Mouse (Mus musculus) hindbrain, embryonic 15.5 days (tissue): ENCODE measurements at regions not wholly inside any gene's neighbourhood (a gene's known extent, or its start where the extent isn't known, plus 50 kb on each side); places are given as distances from the start of the nearest gene placed in this dataset.

Source experiments
- ATAC-seq: fragments of 200-750 bp; cut with Nextera tagmentation; 2 replicates; pipeline ENCODE4 v1.8.0; 2017; ENCODE audit warnings: low read depth, moderate number of reproducible peaks, moderate TSS enrichment; ENCODE audit not compliant: low FRiP score
- H3K27ac ChIP-seq: fragments of 300-500 bp; sonication (generic); replicated peaks from 2 replicates; pipeline ENCODE4 v1.5.1; 2015; ENCODE audit warnings: mild to moderate bottlenecking, inconsistent platforms
- H3K27me3 ChIP-seq: fragments of 300-500 bp; sonication (generic); 2 replicates; pipeline ENCODE4 v1.6.1; 2015; ENCODE audit warnings: control low read depth, inconsistent platforms
- H3K36me3 ChIP-seq: fragments of 300-500 bp; sonication (generic); 2 replicates; pipeline ENCODE4 v1.6.1; 2015; ENCODE audit warnings: control low read depth, inconsistent platforms
- H3K4me1 ChIP-seq: fragments of 300-500 bp; sonication (generic); replicated peaks from 2 replicates; pipeline ENCODE4 v1.6.1; 2015; ENCODE audit warnings: control low read depth, inconsistent platforms
- H3K4me2 ChIP-seq: fragments of 300-500 bp; sonication (generic); 2 replicates; pipeline ENCODE4 v1.6.1; 2015; ENCODE audit warnings: moderate library complexity, mild to moderate bottlenecking, inconsistent platforms
- H3K4me3 ChIP-seq: fragments of 300-500 bp; sonication (generic); 2 replicates; pipeline ENCODE4 v1.5.1; 2015; ENCODE audit warnings: mild to moderate bottlenecking, inconsistent platforms
- H3K9ac ChIP-seq: fragments of 300-500 bp; sonication (generic); 2 replicates; pipeline ENCODE4 v1.6.1; 2015; ENCODE audit warnings: inconsistent platforms
- H3K9me3 ChIP-seq: fragments of 300-500 bp; sonication (generic); 2 replicates; pipeline ENCODE4 v1.6.1; 2016; ENCODE audit warnings: control low read depth, inconsistent platforms
- WGBS: fragments of 180-500 bp; shearing (Covaris S2); methylation state at CpG from one replicate; pipeline ENCODE4 v1.1.7; 2015; 5-methylcytosine and 5-hydroxymethylcytosine counted together

- no peak for ATAC-seq
- WGBS, result 65% methylated on average over 3 of the region's 3 CpGs
- H3K27ac ChIP-seq, result no peak overlapping the region
- H3K36me3 ChIP-seq, result no peaks in the 10 kb centered on the region
- no peaks in the 10 kb centered on the region for H3K4me1 ChIP-seq
- no peak overlapping the region for H3K4me3 ChIP-seq
- H3K9ac ChIP-seq, result no peak overlapping the region
- no peak overlapping the region for H3K4me2 ChIP-seq
- no peaks in the 10 kb centered on the region for H3K27me3 ChIP-seq
- H3K9me3 ChIP-seq, result no peaks in the 10 kb centered on the region
Observed at GRCm38 (mm10) chr11:37770881-37771280, 535.1 kb upstream of the Tenm2 start.

GRCm38 (mm10) chr11:37768121-37768520, 532.4 kb upstream of the Tenm2 start:
- Histone ChIP-seq H3K9me3 (no peaks in the 10 kb centered on the region), H3K27ac (no peak overlapping the region), H3K27me3 (no peaks in the 10 kb centered on the region), H3K4me3 (no peak overlapping the region), H3K36me3 (no peaks in the 10 kb centered on the region), H3K4me1 (no peaks in the 10 kb centered on the region), H3K4me2 (no peak overlapping the region), H3K9ac (no peak overlapping the region)
- 70% methylated on average over 3 of the region's 3 CpGs for WGBS
- ATAC-seq, result no peak

GRCm38 (mm10) chr11:37735992-37736391, 500.2 kb upstream of the Tenm2 start:
- Histone ChIP-seq H3K4me2 (no peak overlapping the region), H3K36me3 (no peaks in the 10 kb centered on the region), H3K9ac (no peak overlapping the region), H3K4me3 (no peak overlapping the region), H3K4me1 (no peaks in the 10 kb centered on the region), H3K9me3 (no peaks in the 10 kb centered on the region), H3K27me3 (no peaks in the 10 kb centered on the region), H3K27ac (no peak overlapping the region)
- no peak for ATAC-seq

- no peak for ATAC-seq
- no peaks in the 10 kb centered on the region for H3K27me3 ChIP-seq
- WGBS, result 82% methylated on average over 2 of the region's 2 CpGs
- no peaks in the 10 kb centered on the region for H3K4me1 ChIP-seq
- H3K27ac ChIP-seq, result no peak overlapping the region
- H3K4me2 ChIP-seq, result no peak overlapping the region
- no peaks in the 10 kb centered on the region for H3K36me3 ChIP-seq
- no peaks in the 10 kb centered on the region for H3K9me3 ChIP-seq
- H3K9ac ChIP-seq, result no peak overlapping the region
- H3K4me3 ChIP-seq, result no peak overlapping the region
Observed at GRCm38 (mm10) chr11:37735501-37735900, 499.7 kb upstream of the Tenm2 start.

DNA sequence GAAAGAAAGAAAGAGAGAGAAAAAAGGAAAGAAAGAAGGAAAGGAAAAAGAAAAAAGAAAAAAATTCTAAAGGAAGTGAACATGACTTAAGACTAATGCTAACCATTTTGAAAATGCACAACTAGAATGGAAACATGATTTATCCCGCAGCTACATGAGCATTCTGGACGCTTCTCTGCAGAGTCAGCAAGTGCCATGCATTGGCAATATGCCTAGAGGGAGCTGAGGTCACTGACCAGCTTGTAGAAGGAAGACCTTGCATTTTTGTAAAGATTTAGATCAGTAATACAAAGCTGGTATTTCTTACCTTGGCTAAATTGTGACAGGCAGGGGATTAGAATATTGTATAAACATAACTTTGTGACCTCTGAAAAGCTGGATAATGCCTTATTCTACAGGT, 461.2 kb upstream of the Tenm2 start:
- H3K36me3 ChIP-seq, result no peaks in the 10 kb centered on the region
- no peak overlapping the region for H3K9ac ChIP-seq
- H3K9me3 ChIP-seq, result no peaks in the 10 kb centered on the region
- no peak for ATAC-seq
- no peaks in the 10 kb centered on the region for H3K4me1 ChIP-seq
- H3K27me3 ChIP-seq, result no peaks in the 10 kb centered on the region
- 78% methylated on average over 2 of the region's 2 CpGs for WGBS
- no peak overlapping the region for H3K4me3 ChIP-seq
- no peak overlapping the region for H3K4me2 ChIP-seq
- no peak overlapping the region for H3K27ac ChIP-seq

DNA sequence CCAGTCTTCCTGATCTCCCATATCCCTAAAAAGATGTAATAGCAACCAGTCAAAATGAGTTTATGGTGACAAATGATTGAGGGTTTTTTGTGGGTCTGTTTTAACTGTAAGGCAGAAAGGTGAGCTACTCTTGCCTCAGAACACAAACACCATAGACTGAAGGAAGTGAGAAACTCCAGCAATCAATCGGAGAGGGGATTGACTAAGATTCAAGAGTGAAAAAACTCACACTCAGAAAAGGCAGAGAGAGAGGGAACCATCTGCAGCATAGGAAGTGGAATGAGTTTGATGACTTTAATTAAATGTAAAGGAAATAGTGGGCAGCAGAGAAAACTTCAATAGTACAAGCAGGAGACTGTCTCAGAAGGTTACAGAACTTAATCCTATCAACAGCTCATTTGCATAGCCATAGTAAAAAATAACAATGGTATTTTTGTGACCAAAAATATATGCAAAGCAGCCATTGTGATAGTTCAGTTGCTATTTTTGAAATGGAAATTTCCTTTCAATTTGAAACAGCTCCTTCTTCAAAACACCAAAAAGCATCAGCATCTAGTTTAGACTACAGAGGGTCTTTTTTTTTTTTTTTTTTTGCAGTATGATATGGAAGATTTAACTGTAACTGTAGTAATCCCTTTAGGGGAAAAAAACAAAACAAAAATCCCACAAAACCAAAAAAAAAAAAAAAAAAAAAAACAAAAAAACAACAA, 442.9 kb upstream of the Tenm2 start:
- H3K27me3 ChIP-seq, result no peaks in the 10 kb centered on the region
- no peaks in the 10 kb centered on the region for H3K4me1 ChIP-seq
- H3K4me2 ChIP-seq, result no peak overlapping the region
- H3K9ac ChIP-seq, result no peak overlapping the region
- H3K9me3 ChIP-seq, result no peaks in the 10 kb centered on the region
- H3K27ac ChIP-seq, result no peak overlapping the region
- H3K4me3 ChIP-seq, result no peak overlapping the region
- no peak for ATAC-seq
- 33% methylated on average over 1 of the region's 1 CpGs for WGBS
- no peaks in the 10 kb centered on the region for H3K36me3 ChIP-seq

DNA sequence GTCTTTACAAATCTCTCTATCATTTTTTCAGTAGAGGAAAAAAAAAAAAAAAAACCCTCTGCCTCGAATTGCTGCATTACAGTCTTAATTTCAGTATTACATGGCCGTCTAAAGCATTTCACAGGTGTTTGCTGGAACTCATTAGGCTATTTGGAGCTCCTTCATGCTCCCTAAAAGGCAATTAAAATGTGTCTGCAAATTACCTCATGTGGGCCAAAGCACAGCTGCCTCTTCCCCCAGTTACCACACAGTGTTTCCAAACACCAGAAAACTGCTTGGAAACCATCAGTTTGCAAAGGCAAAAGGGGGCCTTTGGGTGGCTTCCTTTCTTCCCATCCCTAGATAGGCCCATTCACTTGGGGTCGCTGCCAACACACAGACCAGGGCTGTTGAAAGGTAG, 435.6 kb upstream of the Tenm2 start:
- WGBS, result 62% methylated on average over 3 of the region's 3 CpGs
- no peak for ATAC-seq
- Histone ChIP-seq H3K4me2 (no peak overlapping the region), H3K9me3 (no peaks in the 10 kb centered on the region), H3K4me1 (no peaks in the 10 kb centered on the region), H3K4me3 (no peak overlapping the region), H3K27me3 (no peaks in the 10 kb centered on the region), H3K36me3 (no peaks in the 10 kb centered on the region), H3K27ac (no peak overlapping the region), H3K9ac (no peak overlapping the region)

GRCm38 (mm10) chr11:37666925-37667324, 431.2 kb upstream of the Tenm2 start:
- Histone ChIP-seq H3K9me3 (no peaks in the 10 kb centered on the region), H3K4me1 (no peaks in the 10 kb centered on the region), H3K27me3 (no peaks in the 10 kb centered on the region), H3K9ac (no peak overlapping the region), H3K27ac (no peak overlapping the region), H3K4me3 (no peak overlapping the region), H3K36me3 (no peaks in the 10 kb centered on the region), H3K4me2 (no peak overlapping the region)
- 94% methylated on average over 1 of the region's 1 CpGs for WGBS
- ATAC-seq, result no peak

DNA sequence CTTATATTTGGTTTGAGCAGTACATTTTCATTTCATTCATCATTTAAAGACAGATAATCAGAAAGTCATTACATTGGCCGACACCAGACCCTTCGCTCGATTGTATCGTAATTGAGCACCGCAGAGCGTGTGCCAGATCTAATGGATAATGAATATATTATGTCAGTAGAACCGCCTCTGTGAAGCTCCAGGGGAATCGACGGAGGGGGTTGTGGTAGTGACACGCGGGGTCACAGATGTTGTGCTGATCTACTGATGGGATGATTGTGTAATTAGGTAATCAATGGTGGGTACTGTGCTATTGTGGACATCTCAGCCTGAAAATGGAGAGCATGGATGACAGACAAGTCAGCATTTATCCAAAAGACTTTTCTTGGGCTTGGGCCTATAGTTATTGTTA, 414.3 kb upstream of the Tenm2 start:
- Histone ChIP-seq H3K27me3 (no peaks in the 10 kb centered on the region), H3K36me3 (no peaks in the 10 kb centered on the region), H3K4me1 (no peaks in the 10 kb centered on the region; the same call in 1 of the 2 replicates), H3K9me3 (no peaks in the 10 kb centered on the region), H3K27ac (no peak overlapping the region), H3K9ac (no peak overlapping the region), H3K4me2 (0 out of 2 replicates have a peak overlapping the region, but pooled peaks have one; percentile 10), H3K4me3 (no peak overlapping the region)
- WGBS, result 30% methylated on average over 11 of the region's 11 CpGs
- ATAC-seq, result no peak

DNA sequence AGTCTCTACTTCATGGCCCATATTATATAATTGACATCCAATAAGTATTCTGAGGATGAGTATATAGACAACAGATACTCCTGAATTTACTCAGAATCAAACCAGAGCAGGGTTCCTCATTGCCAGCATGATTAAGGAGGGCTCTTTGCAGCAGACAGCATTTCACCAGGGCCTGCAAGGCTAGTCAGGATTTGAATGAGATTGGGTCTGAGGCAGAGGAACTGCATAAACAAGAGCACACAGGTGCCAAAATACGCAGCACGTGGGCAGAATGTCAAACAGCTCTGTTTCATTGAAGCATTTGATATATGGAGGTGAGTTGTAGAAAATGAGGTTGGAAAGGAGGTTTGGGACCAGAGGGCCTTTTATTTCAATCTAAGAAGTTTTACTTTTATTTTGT, 387.5 kb upstream of the Tenm2 start:
- Histone ChIP-seq H3K4me2 (no peak overlapping the region), H3K27ac (no peak overlapping the region), H3K36me3 (no peaks in the 10 kb centered on the region), H3K4me3 (no peak overlapping the region), H3K4me1 (no peaks in the 10 kb centered on the region), H3K27me3 (no peaks in the 10 kb centered on the region), H3K9ac (no peak overlapping the region), H3K9me3 (no peaks in the 10 kb centered on the region)
- no peak for ATAC-seq
- WGBS, result 65% methylated on average over 2 of the region's 2 CpGs

GRCm38 (mm10) chr11:37600533-37600932, 364.8 kb upstream of the Tenm2 start:
- H3K27me3 ChIP-seq, result no peaks in the 10 kb centered on the region
- no peaks in the 10 kb centered on the region for H3K4me1 ChIP-seq
- no peak overlapping the region for H3K9ac ChIP-seq
- 50% methylated on average over 1 of the region's 1 CpGs for WGBS
- no peaks in the 10 kb centered on the region for H3K36me3 ChIP-seq
- no peak overlapping the region for H3K4me3 ChIP-seq
- no peaks in the 10 kb centered on the region for H3K9me3 ChIP-seq
- no peak overlapping the region for H3K4me2 ChIP-seq
- no peak for ATAC-seq
- no peak overlapping the region for H3K27ac ChIP-seq

DNA sequence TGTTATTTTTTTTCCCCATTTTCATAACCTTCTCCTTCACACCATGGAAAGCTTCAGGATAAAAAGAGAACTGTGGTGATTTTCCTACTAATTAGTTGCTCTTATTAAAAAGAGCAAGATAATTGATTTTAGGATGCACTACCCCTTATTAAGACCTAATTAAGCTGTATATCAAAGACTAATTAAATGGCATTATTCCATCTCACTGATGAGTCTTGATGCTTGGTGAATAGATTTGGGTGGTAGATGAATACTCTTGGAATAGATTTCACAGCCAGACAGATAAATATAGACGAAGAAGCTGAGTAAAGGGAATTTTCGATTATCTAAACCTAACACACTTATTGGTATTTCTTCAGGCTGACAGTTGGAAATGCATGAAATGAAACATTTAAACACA, 346.5 kb upstream of the Tenm2 start:
- Histone ChIP-seq H3K9me3 (no peaks in the 10 kb centered on the region), H3K9ac (no peak overlapping the region), H3K4me1 (no peaks in the 10 kb centered on the region), H3K27me3 (no peaks in the 10 kb centered on the region), H3K4me2 (no peak overlapping the region), H3K4me3 (no peak overlapping the region), H3K27ac (no peak overlapping the region), H3K36me3 (no peaks in the 10 kb centered on the region)
- WGBS, result 66% methylated on average over 2 of the region's 2 CpGs
- no peak for ATAC-seq

DNA sequence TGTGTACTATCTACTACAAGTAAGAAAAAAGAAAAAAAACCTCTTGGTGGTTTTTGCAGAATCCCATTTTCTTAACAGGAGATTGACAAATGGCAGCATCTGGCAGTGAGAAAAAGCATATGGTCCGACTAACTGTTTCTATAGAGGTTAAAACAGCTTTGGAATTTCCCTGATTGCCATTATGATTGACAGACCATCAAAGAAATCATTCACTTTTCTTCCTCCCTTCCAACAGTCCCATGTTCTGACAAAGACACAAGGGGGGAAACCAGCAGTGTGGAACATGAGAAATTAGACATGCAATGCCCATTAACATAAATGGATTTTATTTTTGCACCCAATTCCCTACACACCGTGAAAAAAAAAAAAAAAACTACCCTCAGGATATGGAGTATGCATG, 297.9 kb upstream of the Tenm2 start:
- Histone ChIP-seq H3K9ac (no peak overlapping the region), H3K36me3 (no peaks in the 10 kb centered on the region), H3K4me1 (no peaks in the 10 kb centered on the region), H3K27ac (no peak overlapping the region), H3K27me3 (no peaks in the 10 kb centered on the region), H3K4me3 (no peak overlapping the region), H3K4me2 (no peak overlapping the region), H3K9me3 (no peaks in the 10 kb centered on the region)
- 29% methylated on average over 2 of the region's 2 CpGs for WGBS
- ATAC-seq, result no peak
